Mouse (Mus musculus) heart, embryonic 16.5 days (tissue): ENCODE measurements around the gene Fgr. TPM values are rescaled to one million over a fixed set of nuclear protein-coding genes. Genes with fewer than 3 reads are reported as not detected.

Experiments used
- ATAC-seq: fragments of 200-750 bp; cut with Nextera tagmentation; replicated peaks from 2 replicates; pipeline ENCODE4 v1.8.0; 2017; ENCODE audit warnings: moderate number of reproducible peaks; ENCODE audit not compliant: insufficient read depth, low FRiP score; ENCODE audit errors: extremely low read depth
- H3K27ac ChIP-seq: fragments of 300-500 bp; sonication (generic); 2 replicates; pipeline ENCODE4 v1.5.1; 2014; ENCODE audit warnings: mild to moderate bottlenecking, low read length, control low read depth, moderate library complexity
- H3K27me3 ChIP-seq: fragments of 300-500 bp; sonication (generic); 2 replicates; pipeline ENCODE4 v1.6.1; 2014; ENCODE audit warnings: low read length, mixed read lengths; ENCODE audit not compliant: control insufficient read depth, insufficient read depth
- H3K36me3 ChIP-seq: fragments of 300-500 bp; sonication (generic); 2 replicates; pipeline ENCODE4 v1.6.1; 2014; ENCODE audit not compliant: control insufficient read depth, insufficient read depth
- H3K4me1 ChIP-seq: fragments of 300-500 bp; sonication (generic); 2 replicates; pipeline ENCODE4 v1.6.1; 2014; ENCODE audit warnings: low read length, mixed read lengths; ENCODE audit not compliant: control insufficient read depth, insufficient read depth
- H3K4me2 ChIP-seq: fragments of 300-500 bp; sonication (generic); 2 replicates; pipeline ENCODE4 v1.6.1; 2014; ENCODE audit warnings: low read depth, mild to moderate bottlenecking, control low read depth, low read length
- H3K4me3 ChIP-seq: fragments of 300-500 bp; sonication (generic); 2 replicates; pipeline ENCODE4 v1.5.1; 2014; ENCODE audit warnings: mild to moderate bottlenecking, control low read depth, low read length
- H3K9ac ChIP-seq: fragments of 300-500 bp; sonication (generic); 2 replicates; pipeline ENCODE4 v1.6.1; 2014; ENCODE audit warnings: low read length, control low read depth
- H3K9me3 ChIP-seq: fragments of 300-500 bp; sonication (generic); replicated peaks from 2 replicates; pipeline ENCODE4 v1.6.1; 2016; ENCODE audit warnings: low read length; ENCODE audit not compliant: control insufficient read depth
- WGBS: fragments of 180-500 bp; shearing (Covaris S2); extraction: QIAGEN DNeasy Blood & Tissue Kit; methylation state at CpG from one replicate; pipeline ENCODE4 v1.1.7; 2014; 5-methylcytosine and 5-hydroxymethylcytosine counted together
- polyA plus RNA-seq: library from polyadenylated mRNA; unstranded; fragments of >200 nt; fragmentation: Nextera tagmentation; extraction: Ambion mirVana; gene quantifications from 2 replicates; pipeline ENCODE4 v1.2.1, GENCODE M21; 2015

Gene Fgr
- polyA plus RNA-seq, 1 experiment from 2014 or later = 1.4 TPM

DNA sequence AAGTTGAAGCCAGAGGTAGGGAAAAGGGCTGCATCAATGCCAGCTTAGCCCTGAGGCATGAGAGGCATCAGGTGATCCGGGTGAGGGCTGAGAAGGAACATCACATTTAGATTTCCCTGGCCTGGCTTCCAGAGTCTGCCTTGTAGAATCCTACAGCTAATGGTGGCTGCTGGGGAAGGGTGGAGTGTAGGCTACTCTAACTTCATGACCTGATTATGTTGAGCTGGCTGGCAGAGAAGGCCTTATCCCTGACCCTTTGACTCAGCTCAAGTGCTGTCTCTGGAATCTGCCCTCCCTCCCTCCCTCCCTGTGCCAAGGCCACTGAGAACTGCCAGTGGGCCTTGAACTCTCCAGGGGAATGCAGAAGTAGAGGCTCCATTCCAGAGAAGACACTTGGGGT, 61.6 kb downstream of the Fgr start:
- H3K4me3 ChIP-seq = no peak overlapping the region
- H3K27me3 ChIP-seq = no peaks in the 10 kb centered on the region
- WGBS = 61% methylated on average over 1 of the region's 1 CpGs
- H3K4me2 ChIP-seq = no peak overlapping the region
- peak overlapping the region; percentile 80 for H3K27ac ChIP-seq
- ATAC-seq = no peak
- H3K9me3 ChIP-seq = no peaks in the 10 kb centered on the region
- H3K9ac ChIP-seq = peak overlapping the region; percentile 13; the same call in 1 of the 2 replicates
- H3K4me1 ChIP-seq = peaks cover 43% of the 10 kb centered on the region
- H3K36me3 ChIP-seq = no peaks in the 10 kb centered on the region

DNA sequence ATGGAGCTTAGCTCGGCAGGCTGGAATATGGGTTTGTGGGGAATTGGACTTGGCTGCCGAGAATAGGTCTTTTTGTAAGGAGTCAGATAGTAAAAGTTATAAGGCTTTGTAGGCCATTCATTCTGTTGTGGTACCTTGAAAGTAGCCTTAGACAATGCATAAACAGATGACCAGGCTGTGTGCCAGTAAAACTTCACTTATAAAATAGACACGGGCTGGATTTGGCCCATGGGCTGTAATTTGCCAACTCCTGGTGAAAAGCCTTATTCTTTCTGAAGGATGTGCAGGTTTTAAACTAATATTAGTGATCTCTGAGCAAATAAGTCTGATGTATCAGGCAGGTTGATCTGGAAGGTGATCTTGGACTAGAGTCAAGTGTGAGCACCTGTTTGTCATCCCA, 62.1 kb downstream of the Fgr start:
- no peak overlapping the region for H3K4me3 ChIP-seq
- H3K36me3 ChIP-seq = no peaks in the 10 kb centered on the region
- ATAC-seq = no peak
- H3K27me3 ChIP-seq = no peaks in the 10 kb centered on the region
- 57% methylated on average over 3 of the region's 3 CpGs for WGBS
- peaks cover 48% of the 10 kb centered on the region for H3K4me1 ChIP-seq
- H3K27ac ChIP-seq = peak overlapping the region; percentile 80
- H3K9ac ChIP-seq = no peak overlapping the region
- H3K4me2 ChIP-seq = no peak overlapping the region
- no peaks in the 10 kb centered on the region for H3K9me3 ChIP-seq

DNA sequence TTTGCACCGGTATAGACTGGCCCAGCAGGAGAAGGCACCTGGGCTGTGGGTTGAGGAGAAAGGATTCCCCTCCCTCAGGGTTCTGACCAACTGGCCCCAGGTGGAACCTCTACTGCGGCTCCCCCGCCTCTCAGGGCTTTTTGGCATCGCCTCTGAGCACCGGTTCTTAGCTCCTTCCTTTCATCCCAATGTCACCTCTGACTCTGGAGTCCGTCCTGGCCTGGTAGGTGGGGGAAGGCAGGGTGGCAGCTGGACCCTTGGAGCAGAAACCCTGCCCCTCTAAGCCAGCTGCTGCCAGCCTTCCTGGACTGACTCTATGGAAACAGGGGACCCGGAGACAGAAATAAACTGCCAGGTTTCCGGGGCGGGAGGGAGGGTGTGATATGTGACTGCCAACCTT, 63.4 kb downstream of the Fgr start:
- Histone ChIP-seq H3K4me3 (peak overlapping the region; percentile 13; the same call in 1 of the 2 replicates), H3K9me3 (no peaks in the 10 kb centered on the region), H3K4me2 (peak overlapping the region; percentile 96), H3K9ac (peak overlapping the region; percentile 48), H3K36me3 (no peaks in the 10 kb centered on the region), H3K4me1 (peaks cover 61% of the 10 kb centered on the region), H3K27ac (peak overlapping the region; percentile 67), H3K27me3 (no peaks in the 10 kb centered on the region)
- 17% methylated on average over 9 of the region's 9 CpGs for WGBS
- no peak for ATAC-seq

DNA sequence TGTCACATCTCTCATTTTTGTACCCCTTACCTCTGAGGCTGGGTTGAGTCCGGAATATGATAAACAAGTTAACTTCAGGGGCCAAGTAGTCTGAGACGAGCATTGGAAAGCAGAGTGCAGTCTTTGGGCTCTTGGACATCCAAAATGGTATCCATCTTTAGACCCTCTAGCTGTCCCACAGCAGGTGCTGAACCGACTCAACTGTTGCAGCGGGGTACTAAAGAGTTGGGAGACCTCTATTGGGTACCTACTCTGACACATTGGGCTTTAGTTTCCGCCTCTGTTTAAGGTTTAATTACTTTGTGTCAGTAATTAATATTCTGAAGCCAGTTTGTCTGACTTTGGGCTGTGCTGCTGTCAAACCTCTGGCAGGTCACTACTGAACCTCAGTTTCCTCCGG, 63.9 kb downstream of the Fgr start:
- peaks cover 66% of the 10 kb centered on the region for H3K4me1 ChIP-seq
- H3K9ac ChIP-seq = 0 out of 2 replicates have a peak overlapping the region, but pooled peaks have one; percentile 82
- H3K9me3 ChIP-seq = no peaks in the 10 kb centered on the region
- H3K4me2 ChIP-seq = peak overlapping the region; percentile 96
- H3K27ac ChIP-seq = peak overlapping the region; percentile 18; the same call in 1 of the 2 replicates
- no peak for ATAC-seq
- H3K36me3 ChIP-seq = no peaks in the 10 kb centered on the region
- H3K4me3 ChIP-seq = peak overlapping the region; percentile 71
- 38% methylated on average over 6 of the region's 6 CpGs for WGBS
- no peaks in the 10 kb centered on the region for H3K27me3 ChIP-seq

DNA sequence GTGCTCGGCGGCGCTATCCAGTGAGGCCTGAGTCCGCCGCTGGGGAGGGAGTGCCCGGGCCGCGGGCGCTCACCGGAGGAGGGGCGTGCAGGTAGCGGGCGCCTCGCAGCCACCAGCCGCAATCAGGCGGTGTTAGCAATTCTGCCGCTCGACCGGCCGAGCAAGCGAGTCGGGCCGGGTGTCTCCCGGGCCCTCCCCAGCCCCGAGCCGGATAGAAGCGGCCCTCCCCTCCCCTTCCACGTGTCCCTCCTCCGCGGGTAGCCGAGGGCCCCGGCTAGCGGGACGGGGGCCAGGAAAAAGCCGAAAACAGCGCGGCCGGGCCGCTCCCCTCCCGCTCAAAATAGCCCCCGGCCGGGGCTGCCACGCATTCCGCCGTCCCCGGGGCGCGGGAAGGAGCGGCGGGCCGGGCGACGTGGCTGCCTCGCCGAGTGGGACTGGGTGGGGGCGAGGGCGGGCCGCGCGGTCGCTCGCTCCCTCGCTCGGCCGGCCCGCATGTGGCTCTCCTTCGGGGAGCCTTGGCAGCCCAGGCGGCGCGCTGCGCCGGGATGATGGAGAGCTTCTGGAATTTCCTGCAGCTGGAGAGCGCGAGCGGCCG, 64.7 kb downstream of the Fgr start:
- Histone ChIP-seq H3K4me3 (peak overlapping the region; percentile 71), H3K36me3 (no peaks in the 10 kb centered on the region), H3K27ac (peak overlapping the region; percentile 96), H3K4me1 (peaks cover 74% of the 10 kb centered on the region), H3K4me2 (peak overlapping the region; percentile 96), H3K27me3 (no peaks in the 10 kb centered on the region), H3K9me3 (no peaks in the 10 kb centered on the region), H3K9ac (peak overlapping the region; percentile 82)
- ATAC-seq = peak; percentile 49
- under 1% methylated on average over 65 of the region's 76 CpGs for WGBS

DNA sequence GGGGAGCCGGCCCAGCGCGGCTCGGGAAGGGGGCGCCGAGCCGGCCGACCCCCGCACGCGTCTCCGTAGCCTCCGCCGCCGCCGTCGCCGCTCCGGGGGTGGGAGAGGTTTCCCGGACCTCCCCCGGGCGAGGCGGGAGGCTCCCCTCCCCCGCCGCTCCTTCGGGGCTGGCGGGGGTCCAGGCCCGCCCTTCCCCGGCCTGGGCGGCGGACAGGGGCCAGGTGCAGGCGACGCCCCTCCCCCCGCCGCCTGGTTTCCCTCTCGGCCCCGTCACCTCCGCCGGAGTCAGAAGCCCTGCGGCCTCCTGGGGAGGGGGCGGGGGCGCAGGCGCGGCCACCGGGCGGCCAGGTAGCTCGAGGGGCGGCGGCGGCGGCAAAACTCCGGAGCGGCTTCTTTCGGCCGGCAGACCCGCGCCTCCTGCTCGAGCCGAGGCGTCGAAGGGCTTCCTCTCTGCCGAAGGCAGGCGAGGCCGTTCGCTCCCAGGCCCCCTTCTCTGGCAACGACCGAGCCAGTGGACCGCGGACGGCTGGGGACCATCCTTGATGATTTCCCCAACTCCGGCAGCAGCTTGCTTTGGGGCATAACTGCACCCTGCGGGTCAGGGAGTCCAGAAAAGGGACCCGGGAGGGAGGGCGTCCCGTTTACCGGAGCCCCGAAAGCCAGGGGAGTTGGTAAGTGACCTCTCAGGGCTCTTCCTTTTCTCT, 65.4 kb downstream of the Fgr start:
- Histone ChIP-seq H3K27ac (peak overlapping the region; percentile 96), H3K9ac (peak overlapping the region; percentile 82), H3K4me2 (peak overlapping the region; percentile 96), H3K4me1 (peaks cover 78% of the 10 kb centered on the region), H3K27me3 (no peaks in the 10 kb centered on the region), H3K9me3 (no peaks in the 10 kb centered on the region), H3K4me3 (peak overlapping the region; percentile 71), H3K36me3 (no peaks in the 10 kb centered on the region)
- 2% methylated on average over 61 of the region's 77 CpGs for WGBS
- ATAC-seq = peak; percentile 44

DNA sequence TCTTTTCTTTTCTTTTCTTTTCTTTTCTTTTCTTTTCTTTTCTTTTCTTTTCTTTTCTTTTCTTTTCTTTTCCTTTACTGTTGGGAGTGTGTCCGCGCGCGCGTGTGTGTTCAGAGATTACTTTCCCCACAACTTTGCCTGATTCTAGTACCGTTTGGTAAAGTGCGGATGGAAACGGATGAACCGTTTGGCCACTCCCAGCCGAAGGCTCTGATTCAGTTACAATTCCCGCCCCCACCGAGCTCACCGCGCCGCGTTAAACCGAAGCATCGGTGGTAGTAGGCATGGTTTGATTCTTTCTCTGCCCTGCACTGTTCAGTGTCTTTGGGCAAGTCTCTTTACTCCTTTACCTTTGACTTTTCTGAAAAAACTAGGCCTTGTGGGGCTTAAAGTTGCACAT, 65.9 kb downstream of the Fgr start:
- peak overlapping the region; percentile 71 for H3K4me3 ChIP-seq
- WGBS = 7% methylated on average over 18 of the region's 18 CpGs
- H3K27me3 ChIP-seq = no peaks in the 10 kb centered on the region
- H3K4me2 ChIP-seq = peak overlapping the region; percentile 96
- no peak for ATAC-seq
- H3K27ac ChIP-seq = peak overlapping the region; percentile 96
- no peaks in the 10 kb centered on the region for H3K36me3 ChIP-seq
- H3K9ac ChIP-seq = peak overlapping the region; percentile 82
- H3K9me3 ChIP-seq = no peaks in the 10 kb centered on the region
- peaks cover 78% of the 10 kb centered on the region for H3K4me1 ChIP-seq

DNA sequence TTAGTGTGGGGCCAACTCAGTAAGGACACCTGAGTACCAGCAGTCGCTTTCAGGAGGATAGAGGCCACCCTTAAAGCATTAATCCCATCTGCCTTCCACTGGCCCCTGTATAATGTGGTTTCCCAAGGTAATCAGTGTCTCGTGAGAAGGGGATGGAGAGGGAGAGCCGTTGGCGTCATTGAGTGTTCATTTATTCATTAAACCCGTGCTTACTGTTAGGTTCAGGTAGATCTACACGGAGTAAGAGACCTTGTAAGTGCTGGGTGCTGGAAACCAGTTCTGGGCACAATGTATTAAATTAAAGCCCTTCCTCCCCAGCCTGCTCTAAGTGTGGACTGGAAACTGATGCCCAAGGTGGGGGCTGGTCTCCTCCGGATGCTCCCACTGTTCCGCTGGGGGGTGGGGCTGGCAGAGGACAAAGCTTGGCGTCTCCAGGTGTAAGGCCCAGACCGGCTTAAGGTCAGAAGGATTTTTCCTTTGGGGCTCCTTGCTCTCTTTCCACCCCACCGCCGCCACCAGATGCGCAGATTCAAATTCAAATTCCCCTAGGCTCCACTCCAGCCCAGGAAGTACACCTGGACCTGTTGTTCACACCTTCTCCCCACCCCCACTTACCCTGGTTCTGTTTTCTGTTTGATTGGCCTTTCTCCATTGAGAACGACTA, 66.5 kb downstream of the Fgr start:
- H3K36me3 ChIP-seq = no peaks in the 10 kb centered on the region
- 45% methylated on average over 14 of the region's 14 CpGs for WGBS
- peak overlapping the region; percentile 71 for H3K4me3 ChIP-seq
- peak overlapping the region; percentile 96 for H3K4me2 ChIP-seq
- no peak for ATAC-seq
- H3K27me3 ChIP-seq = no peaks in the 10 kb centered on the region
- H3K4me1 ChIP-seq = peaks cover 78% of the 10 kb centered on the region
- H3K9me3 ChIP-seq = no peaks in the 10 kb centered on the region
- peak overlapping the region; percentile 82 for H3K9ac ChIP-seq
- H3K27ac ChIP-seq = peak overlapping the region; percentile 96

DNA sequence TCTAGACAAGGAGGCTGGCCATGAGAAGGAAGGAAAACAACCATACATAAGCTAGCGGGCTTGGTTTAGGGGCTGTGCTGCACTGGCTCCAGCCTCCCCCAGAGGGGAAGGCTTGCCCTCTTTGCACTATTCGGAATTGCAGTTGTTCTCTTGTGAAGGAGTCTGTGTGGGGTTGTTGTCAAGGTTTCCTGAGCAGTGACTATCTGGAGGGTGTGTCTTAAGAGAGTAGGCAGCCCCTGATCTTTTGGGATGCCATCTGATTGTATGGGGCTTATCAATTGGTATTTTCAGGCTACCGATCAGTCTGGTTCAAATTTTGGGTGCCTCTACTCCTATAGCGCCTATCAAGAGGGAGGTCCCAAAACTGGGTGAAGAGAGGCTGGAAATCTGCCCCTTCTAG, 68.3 kb downstream of the Fgr start:
- peak overlapping the region; percentile 17 for H3K4me3 ChIP-seq

More for the DNA sequence above, 68.3 kb downstream of the Fgr start:
- 22% methylated on average over 4 of the region's 4 CpGs for WGBS
- Histone ChIP-seq H3K9me3 (no peaks in the 10 kb centered on the region), H3K4me2 (peak overlapping the region; percentile 60), H3K9ac (peak overlapping the region; percentile 22; the same call in 1 of the 2 replicates), H3K4me1 (peaks cover 83% of the 10 kb centered on the region), H3K27me3 (no peaks in the 10 kb centered on the region), H3K27ac (peak overlapping the region; percentile 87), H3K36me3 (no peaks in the 10 kb centered on the region)
- no peak for ATAC-seq
